Mouse (Mus musculus): Measurements from ENCODE around the gene Ccng2.

Ccng2 gene

GRCm38 (mm10) chr5:93266883-93267704 is at the start of gene Ccng2:
Gene Ccng2 (plus strand): TSS chr5:93267257.
- peak; percentile 97 to 100 for DNase-seq (ENCODE audit: inconsistent age in 2 of 2, low spot score in 1 of 2)

- no peak for DNase-seq (ENCODE audit: inconsistent age in 2 of 2, low spot score in 1 of 2)
Observed at GRCm38 (mm10) chr5:93218375-93218774, 48.7 kb upstream of the Ccng2 start.

GRCm38 (mm10) chr5:93221661-93222060 is 45.4 kb upstream of the Ccng2 start:
- DNase-seq (ENCODE audit: inconsistent age in 2 of 2, low spot score in 1 of 2): peak; percentile 33 to 79

GRCm38 (mm10) chr5:93224549-93224948 is 42.5 kb upstream of the Ccng2 start:
- DNase-seq (ENCODE audit: inconsistent age in 2 of 2, low spot score in 1 of 2): no peak

- DNase-seq (ENCODE audit: inconsistent age in 2 of 2, low spot score in 1 of 2): no peak
Observed at GRCm38 (mm10) chr5:93227157-93227556, 39.9 kb upstream of the Ccng2 start.

GRCm38 (mm10) chr5:93229527-93229926 is 37.5 kb upstream of the Ccng2 start:
- no peak for DNase-seq (ENCODE audit: inconsistent age in 2 of 2, low spot score in 1 of 2)

- DNase-seq (ENCODE audit: inconsistent age in 2 of 2, low spot score in 1 of 2): no peak
Observed at GRCm38 (mm10) chr5:93231721-93232120, 35.3 kb upstream of the Ccng2 start.

- no peak for DNase-seq (ENCODE audit: inconsistent age in 2 of 2, low spot score in 1 of 2)
Observed at GRCm38 (mm10) chr5:93232838-93233237, 34.2 kb upstream of the Ccng2 start.

GRCm38 (mm10) chr5:93234130-93234529 is 32.9 kb upstream of the Ccng2 start:
- DNase-seq (ENCODE audit: inconsistent age in 2 of 2, low spot score in 1 of 2): no peak

GRCm38 (mm10) chr5:93234605-93235004 is 32.5 kb upstream of the Ccng2 start:
- no peak for DNase-seq (ENCODE audit: inconsistent age in 2 of 2, low spot score in 1 of 2)

- no peak for DNase-seq (ENCODE audit: inconsistent age in 2 of 2, low spot score in 1 of 2)
Observed at GRCm38 (mm10) chr5:93235888-93236287, 31.2 kb upstream of the Ccng2 start.

GRCm38 (mm10) chr5:93236541-93236940 is 30.5 kb upstream of the Ccng2 start:
- no peak for DNase-seq (ENCODE audit: inconsistent age in 2 of 2, low spot score in 1 of 2)

GRCm38 (mm10) chr5:93239590-93240544 is 27.2 kb upstream of the Ccng2 start:
- no peak for DNase-seq (ENCODE audit: inconsistent age in 2 of 2, low spot score in 1 of 2)

GRCm38 (mm10) chr5:93245280-93245679 is 21.8 kb upstream of the Ccng2 start:
- no peak for DNase-seq (ENCODE audit: inconsistent age in 2 of 2, low spot score in 1 of 2)

- DNase-seq (ENCODE audit: inconsistent age in 2 of 2, low spot score in 1 of 2): no peak
Observed at GRCm38 (mm10) chr5:93249940-93250578, 17.0 kb upstream of the Ccng2 start.

- peak; percentile 69 to 94 for DNase-seq (ENCODE audit: inconsistent age in 2 of 2, low spot score in 1 of 2)
Observed at GRCm38 (mm10) chr5:93251001-93251760, 15.9 kb upstream of the Ccng2 start.

GRCm38 (mm10) chr5:93255759-93256265 is 11.2 kb upstream of the Ccng2 start:
- no peak for DNase-seq (ENCODE audit: inconsistent age in 2 of 2, low spot score in 1 of 2)

- no peak for DNase-seq (ENCODE audit: inconsistent age in 2 of 2, low spot score in 1 of 2)
Observed at GRCm38 (mm10) chr5:93256820-93257405, 10.1 kb upstream of the Ccng2 start.

- DNase-seq (ENCODE audit: inconsistent age in 2 of 2, low spot score in 1 of 2): no peak
Observed at GRCm38 (mm10) chr5:93259349-93259748, 7.7 kb upstream of the Ccng2 start.

- DNase-seq (ENCODE audit: inconsistent age in 2 of 2, low spot score in 1 of 2): no peak
Observed at GRCm38 (mm10) chr5:93260983-93261382, 6.1 kb upstream of the Ccng2 start.

Measured in adrenal gland, adult (tissue).